Mouse (Mus musculus) heart, postnatal 4 days (tissue): ENCODE measurements at regions not wholly inside any gene's neighbourhood (a gene's known extent, or its start where the extent isn't known, plus 50 kb on each side); places are given as distances from the start of the nearest gene placed in this dataset.

Experiments used
- DNase-seq: peaks from one replicate; pipeline ENCODE4 v3.0.0; 2021

GRCm38 (mm10) chr1:166811341-166812071 lies 129.9 kb upstream of the Fmo9 start:
- DNase-seq = no peak

GRCm38 (mm10) chr1:166812072-166812461 lies 130.4 kb upstream of the Fmo9 start:
- DNase-seq = no peak

GRCm38 (mm10) chr1:166812920-166813439 lies 131.3 kb upstream of the Fmo9 start:
- DNase-seq = no peak

GRCm38 (mm10) chr1:166817927-166818326 lies 136.3 kb upstream of the Fmo9 start:
- DNase-seq = no peak

- no peak for DNase-seq
These were observed 137.0 kb upstream of the Fmo9 start for GRCm38 (mm10) chr1:166818682-166819081.

GRCm38 (mm10) chr1:166819420-166819819 lies 137.8 kb upstream of the Fmo9 start:
- peak; percentile 48 for DNase-seq

- no peak for DNase-seq
These were observed 138.4 kb upstream of the Fmo9 start for GRCm38 (mm10) chr1:166820050-166820449.

GRCm38 (mm10) chr1:166821146-166821545 lies 139.5 kb upstream of the Fmo9 start:
- no peak for DNase-seq

GRCm38 (mm10) chr1:166837299-166837698 lies 155.7 kb upstream of the Fmo9 start:
- no peak for DNase-seq

- no peak for DNase-seq
These were observed 158.2 kb upstream of the Fmo9 start for GRCm38 (mm10) chr1:166839833-166840232.

- no peak for DNase-seq
These were observed 157.8 kb upstream of the Fam78b start for GRCm38 (mm10) chr1:166843397-166843877.

GRCm38 (mm10) chr1:166846566-166846965 lies 154.7 kb upstream of the Fam78b start:
- no peak for DNase-seq

GRCm38 (mm10) chr1:166847233-166847632 lies 154.0 kb upstream of the Fam78b start:
- no peak for DNase-seq

GRCm38 (mm10) chr1:166848015-166848535 lies 153.1 kb upstream of the Fam78b start:
- peak; percentile 14 for DNase-seq

- no peak for DNase-seq
These were observed 145.2 kb upstream of the Fam78b start for GRCm38 (mm10) chr1:166855988-166856387.

GRCm38 (mm10) chr1:166866256-166866655 lies 135.0 kb upstream of the Fam78b start:
- no peak for DNase-seq

GRCm38 (mm10) chr1:166871258-166871657 lies 130.0 kb upstream of the Fam78b start:
- DNase-seq = no peak

- no peak for DNase-seq
These were observed 124.8 kb upstream of the Fam78b start for GRCm38 (mm10) chr1:166876452-166876851.

GRCm38 (mm10) chr1:166883215-166883614 lies 118.0 kb upstream of the Fam78b start:
- no peak for DNase-seq

GRCm38 (mm10) chr1:166895945-166896344 lies 105.3 kb upstream of the Fam78b start:
- no peak for DNase-seq

GRCm38 (mm10) chr1:166898741-166899140 lies 102.5 kb upstream of the Fam78b start:
- no peak for DNase-seq

GRCm38 (mm10) chr1:166899238-166899637 lies 102.0 kb upstream of the Fam78b start:
- DNase-seq = no peak

- no peak for DNase-seq
These were observed 101.2 kb upstream of the Fam78b start for GRCm38 (mm10) chr1:166900028-166900427.
